Mouse (Mus musculus): Measurements from ENCODE around the gene Eml5.

The Eml5 gene

GRCm38 (mm10) chr12:98900881-98901801 is at the start of gene Eml5:
Gene Eml5, minus strand, starts transcription at chr12:98901484.
- in situ Hi-C loops (cut with MboI; ENCODE audit: unreplicated experiment in 2 of 2), result no loop called here

GRCm38 (mm10) chr12:98932856-98933255 is 31.6 kb upstream of the Eml5 start:
- in situ Hi-C loops (cut with MboI; ENCODE audit: unreplicated experiment in 2 of 2), result no loop called here

GRCm38 (mm10) chr12:98932441-98932840 is 31.2 kb upstream of the Eml5 start:
- in situ Hi-C loops (cut with MboI; ENCODE audit: unreplicated experiment in 2 of 2), result no loop called here

GRCm38 (mm10) chr12:98931174-98931573 is 29.9 kb upstream of the Eml5 start:
- in situ Hi-C loops (cut with MboI; ENCODE audit: unreplicated experiment in 2 of 2), result no loop called here

DNA sequence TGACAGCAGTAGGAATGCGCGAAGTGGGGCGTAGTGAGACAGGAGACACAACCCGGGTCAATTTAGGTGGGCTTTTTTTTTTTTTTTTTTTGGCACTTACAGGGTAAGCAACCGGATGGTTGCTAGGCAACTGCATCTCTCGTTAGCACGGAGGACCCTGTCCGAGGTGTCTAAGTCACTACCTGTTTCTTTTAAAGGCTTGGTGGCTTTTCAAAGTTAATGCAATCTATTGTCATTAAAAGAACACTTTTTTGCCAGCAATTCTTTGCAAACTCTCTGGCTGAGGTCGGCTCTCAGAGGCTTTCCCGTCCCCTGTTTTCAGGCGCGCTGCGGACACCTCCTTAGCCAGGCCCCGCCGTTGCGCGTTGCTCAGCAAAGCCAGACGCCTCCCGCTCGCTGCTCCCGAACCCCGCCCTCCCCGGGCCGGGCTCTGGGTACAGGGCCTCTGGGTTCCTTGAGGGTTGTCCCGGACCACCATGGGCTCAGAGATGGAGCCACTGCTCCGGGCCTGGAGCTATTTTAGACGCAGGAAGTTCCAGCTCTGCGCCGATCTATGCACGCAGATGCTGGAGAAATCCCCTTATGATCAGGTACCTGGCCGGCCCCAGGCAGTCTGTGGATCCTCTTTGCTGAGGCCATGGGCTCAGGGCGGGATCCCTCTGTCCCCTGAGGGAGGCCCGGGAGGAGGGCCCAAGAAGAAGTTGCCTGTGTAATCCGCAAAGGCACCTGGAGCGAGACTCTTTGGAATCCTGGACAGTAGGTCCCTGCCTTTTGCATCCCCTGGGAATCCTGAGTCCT is 19.1 kb upstream of the Eml5 start, which contains the start of gene Ttc8:
Gene Ttc8, plus strand, starts transcription at position 381 of the 798 bp plus-strand sequence.
- in situ Hi-C loops (cut with MboI; ENCODE audit: unreplicated experiment in 2 of 2), result no loop called here

GRCm38 (mm10) chr12:98910096-98910495 is 8.8 kb upstream of the Eml5 start:
- in situ Hi-C loops (cut with MboI; ENCODE audit: unreplicated experiment in 2 of 2), result no loop called here

DNA sequence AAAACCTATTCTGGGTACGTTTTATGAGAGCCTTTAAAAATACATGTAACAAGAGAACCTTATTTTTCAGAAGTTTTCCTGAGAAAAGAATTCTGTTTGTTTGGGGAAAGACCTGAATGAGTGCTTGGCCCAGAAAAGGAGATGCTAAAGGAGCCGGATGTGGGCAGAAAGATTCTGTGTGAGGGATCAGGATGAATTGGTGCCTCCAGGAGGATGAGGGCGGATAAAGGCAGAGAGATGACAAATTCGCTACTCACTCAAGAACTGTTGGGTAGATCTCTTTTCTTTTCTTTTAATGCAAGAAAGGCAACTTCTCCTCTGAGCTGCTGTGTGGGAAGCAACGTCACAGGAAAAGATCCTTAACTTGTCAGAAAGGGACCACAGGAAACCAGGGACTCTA is 4.2 kb upstream of the Eml5 start:
- in situ Hi-C loops (cut with MboI; ENCODE audit: unreplicated experiment in 2 of 2), result no loop called here

DNA sequence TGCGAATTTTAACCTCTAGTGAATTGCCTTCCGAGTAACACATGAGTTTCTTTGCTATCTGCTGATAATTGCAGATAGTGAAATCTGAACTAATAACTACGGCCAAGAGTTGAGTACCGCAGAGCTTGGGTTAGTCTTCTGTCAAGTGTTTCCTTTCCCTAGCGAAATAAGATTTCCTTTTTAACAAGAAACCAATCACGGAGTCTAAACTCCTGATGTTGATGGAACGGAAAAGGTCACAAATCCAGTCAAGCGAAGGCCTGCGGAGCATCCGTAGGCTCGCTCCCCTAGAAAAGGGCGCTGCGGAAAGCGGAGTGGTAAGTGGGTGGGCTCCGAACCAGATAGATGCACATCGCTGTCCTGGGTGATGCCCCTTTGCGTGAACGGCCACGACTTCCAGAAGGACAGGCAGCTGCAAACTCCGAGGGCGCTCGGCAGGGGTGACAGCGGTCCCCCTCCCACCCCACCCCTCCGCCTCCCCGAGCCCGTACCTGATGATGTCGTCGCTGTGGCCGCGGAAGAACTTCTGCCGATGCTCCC is 873 bp downstream of the Eml5 start:
- in situ Hi-C loops (cut with MboI; ENCODE audit: unreplicated experiment in 2 of 2), result no loop called here

- in situ Hi-C loops (cut with MboI; ENCODE audit: unreplicated experiment in 2 of 2), result no loop called here
Observed at GRCm38 (mm10) chr12:98899676-98900075, 1.6 kb downstream of the Eml5 start.

- in situ Hi-C loops (cut with MboI; ENCODE audit: unreplicated experiment in 2 of 2), result no loop called here
Observed at GRCm38 (mm10) chr12:98896761-98897160, 4.5 kb downstream of the Eml5 start.

DNA sequence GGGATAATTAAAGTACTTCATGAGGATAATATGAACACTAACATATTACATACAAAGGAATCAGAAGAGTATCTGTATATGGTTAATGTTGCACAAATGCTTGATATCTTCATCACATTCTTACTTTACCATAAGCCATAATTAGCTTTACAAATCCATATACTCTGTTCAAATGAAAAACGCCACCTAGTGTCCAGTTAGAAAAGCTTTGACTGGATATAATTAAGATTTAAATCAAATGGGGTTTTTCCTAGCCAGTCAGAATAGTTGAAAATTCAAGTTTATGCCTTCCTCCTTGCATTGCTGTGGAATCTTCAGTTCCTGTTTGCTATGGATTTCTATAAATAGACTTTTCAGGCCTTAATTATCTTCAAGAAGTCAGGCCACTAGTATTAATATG is 16.8 kb downstream of the Eml5 start:
- in situ Hi-C loops (cut with MboI; ENCODE audit: unreplicated experiment in 2 of 2), result loop anchor here (5.0 to 10.0 kb wide), 2 partner anchors 212 to 600 kb away; no protein-coding TSS in a partner anchor

GRCm38 (mm10) chr12:98881796-98882195 is 19.5 kb downstream of the Eml5 start:
- in situ Hi-C loops (cut with MboI; ENCODE audit: unreplicated experiment in 2 of 2), result loop anchor here (5.0 to 10.0 kb wide), 2 partner anchors 209 to 597 kb away; no protein-coding TSS in a partner anchor

DNA sequence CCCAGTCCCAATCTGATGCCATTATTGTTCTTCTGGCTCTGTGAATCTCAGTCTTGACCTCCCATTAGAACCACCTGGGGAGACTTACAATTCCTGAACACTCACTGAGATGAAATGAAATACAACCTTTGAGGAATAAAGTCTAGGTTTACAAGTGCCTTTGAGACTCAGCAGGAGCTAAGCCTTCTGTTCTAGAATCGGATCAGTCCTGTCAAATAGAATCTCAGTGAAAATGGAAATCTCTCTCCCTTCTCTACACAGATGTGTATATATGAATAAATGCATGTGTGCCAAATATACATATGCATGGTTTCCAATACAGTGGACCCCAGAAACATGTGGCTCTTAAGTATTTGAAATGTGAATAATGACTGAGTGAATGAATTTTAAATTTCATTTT is 22.6 kb downstream of the Eml5 start:
- in situ Hi-C loops (cut with MboI; ENCODE audit: unreplicated experiment in 2 of 2), result no loop called here

DNA sequence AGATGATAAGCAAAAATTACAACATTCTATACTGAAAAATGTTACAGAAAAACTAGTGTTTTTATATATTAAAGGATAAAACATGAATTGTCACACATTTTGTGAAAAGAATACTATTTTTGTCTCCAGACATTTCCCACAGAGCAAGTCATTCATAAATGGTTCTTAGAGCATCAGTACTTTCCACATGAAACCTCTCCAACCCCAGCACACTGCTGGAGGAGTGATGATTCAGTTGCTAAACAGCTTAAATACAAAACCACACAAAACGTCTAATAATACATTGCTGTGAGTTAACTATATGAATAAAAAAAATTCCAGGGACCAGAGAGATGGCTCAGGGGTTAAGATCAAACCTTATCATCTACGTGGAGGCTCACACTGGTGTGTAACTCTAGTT is 26.1 kb downstream of the Eml5 start:
- in situ Hi-C loops (cut with MboI; ENCODE audit: unreplicated experiment in 2 of 2), result no loop called here

DNA sequence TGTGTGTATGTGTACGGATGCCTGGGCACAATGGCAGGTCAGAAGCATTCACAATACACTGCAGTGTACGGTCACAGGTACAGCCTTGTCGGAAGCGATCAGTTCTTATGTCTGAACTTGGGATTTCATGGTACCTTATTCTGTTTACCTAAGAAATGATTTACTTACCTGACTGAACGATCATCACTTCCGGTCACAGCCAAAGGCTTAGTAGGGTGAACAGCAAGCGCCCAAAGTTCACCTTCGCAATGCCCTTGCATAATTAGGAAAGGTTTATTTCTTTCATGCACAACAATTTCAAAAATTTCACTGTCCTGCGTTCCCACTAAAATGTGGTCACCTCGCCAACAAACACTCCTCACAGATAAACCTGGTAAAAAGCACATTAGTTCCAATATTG is 28.4 kb downstream of the Eml5 start:
- in situ Hi-C loops (cut with MboI; ENCODE audit: unreplicated experiment in 2 of 2), result no loop called here

DNA sequence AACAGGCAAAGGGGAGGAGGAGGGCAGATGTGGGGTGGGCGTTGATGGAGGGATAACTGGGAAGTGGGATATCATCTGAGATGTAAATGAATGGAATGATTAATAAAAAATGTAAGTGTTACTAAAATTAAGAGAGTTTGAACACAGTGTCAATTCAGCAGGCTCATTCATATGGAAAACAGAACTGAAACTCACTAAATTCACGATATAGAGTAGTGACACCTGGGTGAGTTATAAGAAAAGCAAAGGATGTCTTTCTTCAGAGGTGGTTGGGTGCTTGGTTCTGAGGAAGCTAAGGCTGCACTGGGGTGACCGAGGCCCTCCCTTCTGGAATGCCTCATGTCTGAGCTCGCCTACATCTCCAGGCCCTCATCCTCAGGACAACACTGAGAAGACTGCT is 37.8 kb downstream of the Eml5 start:
- in situ Hi-C loops (cut with MboI; ENCODE audit: unreplicated experiment in 2 of 2), result no loop called here

GRCm38 (mm10) chr12:98860316-98860715 is 41.0 kb downstream of the Eml5 start:
- in situ Hi-C loops (cut with MboI; ENCODE audit: unreplicated experiment in 2 of 2), result no loop called here

GRCm38 (mm10) chr12:98850767-98851166 is 50.5 kb downstream of the Eml5 start:
- in situ Hi-C loops (cut with MboI; ENCODE audit: unreplicated experiment in 2 of 2), result no loop called here

GRCm38 (mm10) chr12:98844774-98845173 is 56.5 kb downstream of the Eml5 start:
- in situ Hi-C loops (cut with MboI; ENCODE audit: unreplicated experiment in 2 of 2), result loop anchor here in 1 of 2 experiments (25.0 kb wide), 1 partner anchor 1118 kb away; the partner anchor contains the start of gene Kcnk13

- in situ Hi-C loops (cut with MboI; ENCODE audit: unreplicated experiment in 2 of 2), result loop anchor here in 1 of 2 experiments (25.0 kb wide), 1 partner anchor 1122 kb away; the partner anchor contains the start of gene Kcnk13
Observed at GRCm38 (mm10) chr12:98840135-98840534, 61.1 kb downstream of the Eml5 start.

DNA sequence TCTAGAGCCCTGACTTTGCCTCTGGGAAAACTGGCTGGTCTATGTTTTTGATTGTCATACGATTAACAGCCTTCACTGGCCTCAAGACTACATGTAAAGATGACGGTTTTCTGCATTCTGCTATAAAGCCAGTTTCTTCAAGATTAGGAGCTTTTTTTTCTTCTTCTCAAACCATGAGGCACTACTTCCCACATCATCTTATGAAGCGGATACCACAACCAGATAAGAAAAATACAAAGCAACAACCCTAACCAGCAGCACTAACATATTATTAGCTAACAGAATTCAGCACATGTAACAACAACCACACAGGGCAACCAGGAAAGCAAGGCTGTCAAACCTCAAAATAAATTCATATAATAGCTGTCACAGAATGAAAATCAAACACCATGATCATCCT is 63.3 kb downstream of the Eml5 start:
- in situ Hi-C loops (cut with MboI; ENCODE audit: unreplicated experiment in 2 of 2), result loop anchor here in 1 of 2 experiments (25.0 kb wide), 1 partner anchor 1124 kb away; the partner anchor contains the start of gene Kcnk13
